Mouse (Mus musculus) liver, adult 2 months (tissue): ENCODE measurements at regions not wholly inside any gene's neighbourhood (a gene's known extent, or its start where the extent isn't known, plus 50 kb on each side); places are given as distances from the start of the nearest gene placed in this dataset.

Experiments used
- CTCF ChIP-seq: fragments of 200-500 bp; IDR thresholded peaks from 2 replicates; pipeline ENCODE4 v1.5.1; 2011; ENCODE audit warnings: low read depth, low read length, control low read depth
- POLR2A ChIP-seq: fragments of 200-500 bp; IDR thresholded peaks from 2 replicates; pipeline ENCODE4 v1.6.1; 2011; ENCODE audit warnings: low read length, control low read depth; ENCODE audit not compliant: insufficient read depth; ENCODE audit errors: extremely low read depth

DNA sequence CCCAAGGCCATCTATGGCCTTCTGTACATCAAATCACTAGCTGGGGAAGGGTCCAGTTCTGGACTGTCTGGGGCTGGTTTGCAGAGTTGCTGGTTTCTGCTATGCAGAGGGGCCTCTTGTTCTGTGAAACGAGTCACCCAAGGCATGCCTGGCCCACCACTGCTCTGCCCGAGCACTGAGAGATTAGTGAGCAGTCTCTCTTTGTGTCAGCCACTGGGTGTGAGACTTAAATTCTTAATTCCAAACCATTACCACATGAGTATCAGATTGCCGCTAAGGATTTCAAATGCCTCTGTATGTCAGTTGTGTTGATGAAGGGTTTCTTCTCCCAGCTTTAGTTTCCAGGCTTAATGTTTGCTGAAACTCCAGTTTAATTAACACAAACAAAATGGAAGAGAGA, 91.9 kb downstream of the Ehf start:
- TF ChIP-seq CTCF = no peak
- TF ChIP-seq POLR2A = no peak
